Mouse (Mus musculus): ENCODE data around the gene Dsp.

Gene Dsp

DNA sequence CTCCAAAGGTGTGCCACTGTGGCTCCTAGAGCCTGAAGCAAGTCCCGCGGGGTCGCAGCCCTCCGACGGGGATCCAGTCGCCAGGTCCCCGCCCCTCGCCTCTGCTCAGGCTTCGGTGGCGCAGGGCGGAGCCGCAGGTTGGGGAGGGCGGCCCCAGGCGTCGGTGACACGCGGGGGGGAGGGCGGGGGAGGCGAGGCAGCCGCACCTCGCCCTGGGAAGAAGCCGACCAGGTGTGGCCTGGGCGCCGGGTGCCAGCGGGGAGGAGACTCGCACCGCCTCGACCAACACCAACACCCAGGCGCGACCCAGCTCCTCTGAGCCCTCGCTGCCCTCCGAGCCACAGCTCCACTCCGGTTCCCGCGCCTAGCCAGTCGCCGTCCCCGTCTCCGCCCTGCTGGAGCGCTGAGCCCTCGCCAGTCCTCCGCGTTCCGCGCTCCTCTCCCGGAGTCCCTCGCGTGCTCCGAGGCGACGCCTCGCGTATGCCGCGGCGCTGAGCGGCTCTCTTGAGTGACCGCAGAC is at the start of gene Dsp:
Dsp (plus strand) TSS at position 226 of the 520 bp plus-strand sequence.
- peak; percentile 38 to 46 for DNase-seq

- DNase-seq: no peak
These were observed 47.7 kb upstream of the Dsp start for GRCm38 (mm10) chr13:38103406-38103805.

DNA sequence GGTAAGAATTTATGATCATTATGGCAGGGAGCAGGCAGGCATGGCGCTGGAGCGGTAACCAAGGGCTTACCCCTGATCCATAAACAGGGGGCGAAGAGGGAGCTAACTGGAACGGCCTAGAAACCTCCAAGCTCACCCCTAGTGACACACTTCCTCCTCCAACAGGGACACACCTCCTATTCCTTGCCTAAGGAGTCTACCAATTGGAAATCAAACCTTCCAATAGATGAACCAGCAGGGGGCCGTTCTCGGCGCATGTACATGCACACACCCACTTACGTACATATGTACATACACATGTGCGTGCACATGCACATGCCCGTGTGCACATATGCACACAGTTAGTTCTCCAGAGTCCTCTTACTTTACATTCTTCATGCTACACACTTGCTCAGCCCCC is 46.6 kb upstream of the Dsp start:
- DNase-seq: no peak

DNA sequence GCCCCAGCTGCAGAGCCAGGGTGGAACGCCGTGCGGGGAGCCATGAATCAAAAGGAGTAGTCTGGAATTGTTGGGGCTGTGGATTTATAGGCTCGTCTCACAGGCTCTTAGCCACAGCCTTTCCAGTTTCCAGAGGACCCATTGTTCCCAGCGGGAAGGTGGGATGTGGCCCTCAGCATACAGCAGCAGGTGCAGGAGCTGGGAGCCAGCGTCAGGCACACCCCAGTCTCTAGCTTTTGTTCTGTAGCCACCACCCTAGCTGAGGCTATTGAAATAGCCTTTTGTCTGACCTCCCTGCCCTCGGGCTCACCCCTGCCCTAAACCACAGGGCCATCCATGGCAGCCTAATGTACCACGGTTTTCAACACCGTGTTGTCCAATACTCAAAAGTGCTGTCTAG is 42.0 kb upstream of the Dsp start:
- no peak for DNase-seq

- no peak for DNase-seq
These were observed 28.8 kb upstream of the Dsp start for GRCm38 (mm10) chr13:38122321-38122720.

DNA sequence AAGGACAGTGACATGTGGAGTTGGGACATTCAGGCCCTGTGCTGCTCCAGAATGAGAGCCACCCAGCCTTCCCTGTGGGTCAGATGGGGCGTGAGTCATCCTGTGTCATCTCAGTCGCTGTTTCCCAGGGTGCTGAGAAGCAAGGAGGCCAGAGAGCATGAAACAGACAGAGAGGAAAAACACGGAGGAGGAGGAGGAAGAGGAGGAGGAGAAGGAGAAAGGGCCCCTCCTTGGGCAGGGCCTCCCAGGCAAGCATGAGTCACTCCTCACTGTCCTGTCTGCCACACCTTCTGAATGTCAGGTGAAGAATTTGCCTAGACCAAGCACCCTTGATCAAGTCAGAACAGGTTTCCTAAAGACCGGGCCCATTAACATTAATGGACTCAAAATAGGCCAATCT is 27.4 kb upstream of the Dsp start:
- DNase-seq: no peak

DNA sequence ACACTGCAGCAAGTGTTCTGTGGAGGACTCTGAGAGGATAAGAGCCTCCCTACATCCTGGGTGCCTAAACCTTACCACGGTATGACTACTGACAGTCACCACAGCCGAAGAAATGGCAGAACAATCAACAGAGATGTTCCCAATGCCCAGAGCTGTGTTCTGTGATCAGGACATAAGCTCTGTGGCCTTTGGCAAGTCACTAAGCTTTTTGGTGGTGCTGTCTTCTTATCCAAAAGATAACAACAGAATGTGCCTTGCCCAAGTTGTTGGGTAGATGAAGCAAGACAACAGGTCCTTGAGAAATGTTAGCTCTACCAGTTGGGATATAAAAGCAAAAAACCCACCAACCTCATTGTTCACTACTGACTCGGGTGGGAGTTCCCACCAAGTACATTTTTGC is 23.4 kb upstream of the Dsp start:
- no peak for DNase-seq

DNA sequence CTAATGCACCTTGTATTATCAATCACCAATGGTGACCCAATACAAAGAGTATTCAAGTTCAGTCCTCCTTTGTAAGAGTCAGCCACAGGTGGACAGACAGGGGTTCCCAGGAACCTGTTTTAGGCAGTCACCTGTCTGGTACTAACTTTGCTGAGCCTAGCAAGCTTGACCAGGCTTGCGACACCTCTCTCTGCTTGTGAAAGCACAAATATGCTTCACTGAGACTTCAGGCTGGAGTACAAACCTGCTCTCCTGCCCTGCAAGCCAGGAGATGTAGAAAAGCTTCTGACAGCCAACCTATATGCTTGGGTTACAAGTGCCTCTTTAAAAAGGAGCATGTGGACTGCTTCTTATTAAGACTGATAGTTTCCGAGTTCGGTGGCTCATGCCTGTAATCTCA is 22.8 kb upstream of the Dsp start:
- DNase-seq: no peak

GRCm38 (mm10) chr13:38129492-38129891 is 21.6 kb upstream of the Dsp start:
- DNase-seq: no peak

- no peak for DNase-seq
These were observed 21.0 kb upstream of the Dsp start for GRCm38 (mm10) chr13:38130116-38130515.

DNA sequence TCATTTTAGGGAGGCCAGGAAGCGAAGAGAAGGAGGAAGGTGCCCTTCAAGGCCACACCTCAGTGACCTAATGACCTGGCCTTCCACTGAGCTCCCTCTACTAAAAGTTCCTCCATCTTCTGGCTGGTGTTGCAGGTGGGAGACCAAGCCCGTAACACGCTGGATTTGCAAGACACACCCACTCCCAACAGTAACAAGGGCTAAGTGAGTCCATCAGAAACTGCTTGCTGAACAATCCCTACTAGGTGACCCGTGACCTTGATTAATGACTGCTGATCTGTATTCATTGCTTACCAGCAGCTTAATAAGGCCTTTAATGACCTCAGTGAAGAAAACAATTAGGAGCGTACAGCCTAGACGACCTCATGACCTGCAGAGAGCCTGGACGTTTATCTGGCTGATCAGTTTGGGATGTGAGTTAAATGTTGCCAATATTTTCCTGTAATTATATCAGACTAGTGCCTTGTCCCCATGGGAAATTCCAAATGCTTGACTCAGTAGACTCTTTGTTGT is 18.0 kb upstream of the Dsp start:
- DNase-seq: no peak

- no peak for DNase-seq
These were observed 10.6 kb upstream of the Dsp start for GRCm38 (mm10) chr13:38140521-38140920.

GRCm38 (mm10) chr13:38144962-38145713 is 6.0 kb upstream of the Dsp start:
- DNase-seq: no peak

GRCm38 (mm10) chr13:38148348-38148747 is 2.7 kb upstream of the Dsp start:
- no peak for DNase-seq

- peak in 1 of 2 experiments; percentile 12 for DNase-seq
These were observed 756 bp downstream of the Dsp start for GRCm38 (mm10) chr13:38151671-38152428.

GRCm38 (mm10) chr13:38152429-38153035 is 1.4 kb downstream of the Dsp start:
- peak; percentile 8 to 27 for DNase-seq

GRCm38 (mm10) chr13:38155523-38155922 is 4.4 kb downstream of the Dsp start:
- no peak for DNase-seq

DNA sequence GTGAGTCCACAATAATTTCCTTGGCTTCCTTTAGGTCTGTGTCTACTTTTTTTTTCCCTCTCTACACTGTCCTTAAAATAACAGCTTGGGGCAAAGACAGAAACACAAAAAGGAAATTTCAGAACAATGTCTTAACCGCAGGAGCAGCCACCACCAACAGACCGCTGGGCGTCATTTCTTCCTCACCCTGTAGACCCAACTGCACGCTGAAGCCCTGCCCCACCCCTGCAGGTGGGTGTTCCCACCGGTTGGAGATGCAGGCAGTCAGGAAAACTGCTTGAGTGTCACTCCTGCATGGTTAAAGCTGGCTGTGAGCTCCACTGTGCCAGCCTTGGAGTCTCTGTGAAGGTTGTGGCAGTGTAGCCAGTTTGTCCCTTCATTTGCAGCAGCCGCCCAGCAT is 6.5 kb downstream of the Dsp start:
- DNase-seq: no peak

DNA sequence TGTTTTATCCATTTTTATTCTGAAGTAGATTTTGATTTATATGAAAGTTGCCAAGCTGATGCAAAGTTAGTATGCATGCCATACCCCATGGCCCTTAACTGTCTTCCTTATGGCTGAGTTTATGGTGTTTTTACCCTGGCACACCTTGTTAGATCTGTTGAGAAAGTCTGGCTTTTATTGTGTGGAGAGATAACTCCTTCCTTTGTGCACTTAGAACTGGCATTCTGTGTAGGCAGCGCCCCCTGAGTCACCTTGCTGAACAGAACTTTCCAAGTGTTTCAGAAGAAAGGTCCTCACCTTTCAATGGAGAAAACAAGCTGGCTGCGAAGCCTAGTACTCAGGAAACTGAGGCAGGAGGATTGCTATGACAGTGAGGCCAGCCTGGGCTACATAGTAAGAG is 10.9 kb downstream of the Dsp start:
- DNase-seq: no peak

DNA sequence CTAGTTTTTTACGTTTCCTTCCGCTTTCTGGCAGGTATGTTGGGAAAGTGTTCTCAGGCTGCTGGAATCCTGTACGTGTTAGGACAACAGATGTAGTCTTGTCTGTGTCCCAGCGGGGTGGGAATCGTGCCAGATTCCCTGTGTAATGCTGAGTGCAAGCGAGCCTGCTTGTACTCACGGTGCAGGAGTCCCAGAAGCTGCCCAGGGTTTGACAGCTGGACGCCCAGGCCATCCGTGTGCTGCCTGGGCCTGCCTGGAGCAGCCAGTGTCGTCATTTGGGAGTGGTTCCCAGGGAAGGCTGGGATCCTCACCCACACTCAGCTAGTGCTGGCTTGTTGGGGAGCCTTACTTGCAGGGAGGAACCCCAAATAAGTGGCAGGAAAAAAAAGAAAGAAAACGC is 11.6 kb downstream of the Dsp start:
- peak; percentile 37 to 69 for DNase-seq

- peak; percentile 74 to 75 for DNase-seq
These were observed 13.8 kb downstream of the Dsp start for GRCm38 (mm10) chr13:38164932-38165331.

DNA sequence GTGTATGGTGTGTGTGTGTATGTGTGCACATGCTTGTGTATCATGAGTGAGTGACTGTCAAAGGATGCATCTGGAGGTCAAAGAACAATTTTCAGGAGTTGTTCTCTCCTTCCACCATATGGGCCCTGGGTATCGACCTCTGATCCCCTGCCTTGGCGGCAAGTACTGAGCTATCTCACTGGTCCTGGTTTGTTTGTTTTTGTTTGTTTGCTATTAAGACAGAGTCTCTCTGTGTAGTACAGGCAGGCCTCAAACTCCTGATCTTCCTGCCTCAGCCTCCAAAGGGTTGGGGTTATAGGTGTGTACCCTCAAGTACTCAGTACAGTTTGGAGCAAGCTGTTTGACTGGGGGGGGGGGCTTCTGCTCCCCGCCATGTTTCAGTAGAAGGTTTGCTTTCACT is 16.0 kb downstream of the Dsp start:
- DNase-seq: no peak

GRCm38 (mm10) chr13:38170707-38171144 is 19.6 kb downstream of the Dsp start:
- no peak for DNase-seq

Measured in cerebellum, postnatal 14 days (tissue).